Mouse (Mus musculus): ENCODE data around the gene Immp1l. TPM values are rescaled to one million over a fixed set of nuclear protein-coding genes. Genes with fewer than 3 reads are reported as not detected.

Gene Immp1l
- total RNA-seq, 2 experiments from 2014 or later: 26.7 to 30.3 TPM

- no peak for DNase-seq (ENCODE audit: low spot score in 2 of 2)
Observed at GRCm38 (mm10) chr2:106008415-106008814, 104.0 kb downstream of the Immp1l start.

Small RNA genes lying within 50 kb of the gene (microRNA-seq; reads per million reads assigned to microRNA genes)
- 0 reads per million in 2 experiments for gene Gm22002

Other genes with a start within 250 kb of the Immp1l start
- gene Pax6, start 235.7 kb upstream of the Immp1l start, total RNA-seq (2021): 10 to 100 TPM in 1 of 2 experiments, 1 to 10 TPM in 1; 8.8 to 10.3 TPM
- gene Elp4, start 74 bp upstream of the Immp1l start, total RNA-seq (2021): 10 to 100 TPM; 18.5 to 22.5 TPM
- gene Dnajc24, start 98.9 kb downstream of the Immp1l start, total RNA-seq (2021): 10 to 100 TPM; 20.4 to 22.3 TPM

Data from left cerebral cortex, adult 18-20 months (tissue).